Mouse (Mus musculus) layer of hippocampus, adult 2 months (tissue): ENCODE measurements at regions not wholly inside any gene's neighbourhood (a gene's known extent, or its start where the extent isn't known, plus 50 kb on each side); places are given as distances from the start of the nearest gene placed in this dataset.
A peak's percentile ranks its signal among the peaks of the same experiment; 100 is the strongest.

ENCODE experiments used
- DNase-seq, 2 experiments: peaks; one replicate each; pipeline ENCODE4 v3.0.0; 2022; ENCODE audit warnings: low spot score in 2 of 2
- H3K27ac ChIP-seq: fragments of 200-600 bp; 2 replicates; pipeline ENCODE4 v1.8.1; 2022
- H3K4me3 ChIP-seq: fragments of 200-600 bp; 2 replicates; pipeline ENCODE4 v1.8.1; 2022; ENCODE audit warnings: mild to moderate bottlenecking
- CTCF ChIP-seq: fragments of 200-600 bp; conservative IDR thresholded peaks from 2 replicates; pipeline ENCODE4 v1.8.1; 2022; ENCODE audit warnings: antibody characterized with exemption, mild to moderate bottlenecking, moderate library complexity

- Histone ChIP-seq H3K27ac (no peak overlapping the region), H3K4me3 (no peak overlapping the region)
- no peak for DNase-seq
- no peak for TF ChIP-seq CTCF
Observed at GRCm38 (mm10) chr8:8225994-8226393, 435.0 kb downstream of the Efnb2 start.

- H3K4me3 ChIP-seq: no peak overlapping the region
- no peak overlapping the region for H3K27ac ChIP-seq
- TF ChIP-seq CTCF: peak; percentile 63
- DNase-seq: no peak
Observed at GRCm38 (mm10) chr8:8225175-8225830, 435.7 kb downstream of the Efnb2 start.

- no peak overlapping the region for H3K4me3 ChIP-seq
- no peak for TF ChIP-seq CTCF
- DNase-seq: no peak
- H3K27ac ChIP-seq: no peak overlapping the region
Observed at GRCm38 (mm10) chr8:8220395-8221031, 440.5 kb downstream of the Efnb2 start.

- DNase-seq: no peak
Observed at GRCm38 (mm10) chr8:8219701-8220394, 441.2 kb downstream of the Efnb2 start.

GRCm38 (mm10) chr8:8193036-8193435 is 468.0 kb downstream of the Efnb2 start:
- no peak for TF ChIP-seq CTCF
- DNase-seq: no peak
- H3K27ac ChIP-seq: no peak overlapping the region
- H3K4me3 ChIP-seq: no peak overlapping the region

More at GRCm38 (mm10) chr8:8219701-8220394, 441.2 kb downstream of the Efnb2 start:
- TF ChIP-seq CTCF: no peak
- H3K4me3 ChIP-seq: no peak overlapping the region
- H3K27ac ChIP-seq: no peak overlapping the region

- peak in 1 of 2 experiments; percentile 12 for DNase-seq
- TF ChIP-seq CTCF: no peak
- no peak overlapping the region for H3K4me3 ChIP-seq
- no peak overlapping the region for H3K27ac ChIP-seq
Observed at GRCm38 (mm10) chr8:8186046-8186445, 475.0 kb downstream of the Efnb2 start.

- no peak for TF ChIP-seq CTCF
- H3K4me3 ChIP-seq: no peak overlapping the region
- DNase-seq: no peak
- no peak overlapping the region for H3K27ac ChIP-seq
Observed at GRCm38 (mm10) chr8:8183233-8183622, 477.8 kb downstream of the Efnb2 start.

GRCm38 (mm10) chr8:8182616-8183232 is 478.3 kb downstream of the Efnb2 start:
- H3K27ac ChIP-seq: no peak overlapping the region
- no peak for TF ChIP-seq CTCF
- no peak for DNase-seq
- H3K4me3 ChIP-seq: no peak overlapping the region

- TF ChIP-seq CTCF: no peak
- no peak for DNase-seq
- H3K27ac ChIP-seq: no peak overlapping the region
- no peak overlapping the region for H3K4me3 ChIP-seq
Observed at GRCm38 (mm10) chr8:8182108-8182507, 478.9 kb downstream of the Efnb2 start.

- no peak for TF ChIP-seq CTCF
- no peak for DNase-seq
- H3K4me3 ChIP-seq: no peak overlapping the region
- no peak overlapping the region for H3K27ac ChIP-seq
Observed at GRCm38 (mm10) chr8:8174286-8174685, 486.8 kb downstream of the Efnb2 start.

- DNase-seq: no peak
- no peak overlapping the region for H3K4me3 ChIP-seq
- no peak overlapping the region for H3K27ac ChIP-seq
- no peak for TF ChIP-seq CTCF
Observed at GRCm38 (mm10) chr8:8168674-8169073, 492.4 kb downstream of the Efnb2 start.

- Histone ChIP-seq H3K4me3 (no peak overlapping the region), H3K27ac (no peak overlapping the region)
- no peak for DNase-seq
- no peak for TF ChIP-seq CTCF
Observed at GRCm38 (mm10) chr8:8168250-8168649, 492.8 kb downstream of the Efnb2 start.

GRCm38 (mm10) chr8:8147527-8147926 is 513.5 kb downstream of the Efnb2 start:
- TF ChIP-seq CTCF: peak; percentile 51
- H3K27ac ChIP-seq: no peak overlapping the region
- DNase-seq: no peak
- no peak overlapping the region for H3K4me3 ChIP-seq
